Mouse (Mus musculus) E14TG2a.4 (cell line): Measurements from ENCODE around the gene Slc39a7.

Experiments
- CTCF ChIP-seq: conservative IDR thresholded peaks from 2 replicates; pipeline ENCODE4 v1.5.1; 2014; ENCODE audit warnings: low read length
- NANOG ChIP-seq: IDR thresholded peaks from 2 replicates; pipeline ENCODE4 v1.6.1; 2014; ENCODE audit warnings: borderline replicate concordance, low read length, mixed read lengths
- POU5F1 ChIP-seq: IDR thresholded peaks from 2 replicates; pipeline ENCODE4 v1.6.1; 2014; ENCODE audit warnings: low read length, borderline replicate concordance

DNA sequence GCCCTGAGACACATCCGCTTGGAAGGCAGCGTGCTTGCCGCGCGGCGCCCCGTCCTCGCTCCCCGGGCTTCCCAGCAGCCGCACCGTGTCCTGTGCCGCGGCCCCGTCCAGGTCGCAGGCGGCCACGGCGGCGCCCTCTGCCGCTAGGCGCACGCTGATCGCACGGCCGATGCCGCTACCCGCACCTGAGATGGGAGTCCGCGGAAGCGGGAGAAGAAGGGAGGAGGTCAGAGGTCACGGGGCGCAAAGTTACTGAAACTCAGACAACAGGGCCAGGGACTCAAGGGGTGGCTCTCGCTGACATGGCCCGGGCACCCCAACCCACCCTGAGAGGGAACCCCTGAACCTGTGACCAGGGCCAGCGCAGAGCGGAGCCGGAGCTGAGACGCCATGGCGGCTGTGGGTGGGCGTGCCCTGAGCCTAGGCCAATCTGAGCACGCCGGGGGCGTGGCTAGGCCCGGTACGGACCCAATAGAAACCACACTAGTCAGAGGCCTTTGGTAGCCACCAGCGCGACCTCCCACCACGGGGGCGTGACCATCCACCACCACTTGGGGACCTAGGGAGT is 3.7 kb downstream of the Slc39a7 start, which contains the start of gene H2-Ke6:
- TF ChIP-seq CTCF = no peak
- no peak for TF ChIP-seq NANOG
- no peak for TF ChIP-seq POU5F1
